Mouse (Mus musculus): Measurements from ENCODE around the gene Fer1l5. TPM values are rescaled to one million over a fixed set of nuclear protein-coding genes. Genes with fewer than 3 reads are reported as not detected.

Fer1l5 gene
- 1.2 and 1.3 TPM in 2 replicates for polyA plus RNA-seq (2016; fragmentation: Nextera tagmentation; extraction: Ambion mirVana)

DNA sequence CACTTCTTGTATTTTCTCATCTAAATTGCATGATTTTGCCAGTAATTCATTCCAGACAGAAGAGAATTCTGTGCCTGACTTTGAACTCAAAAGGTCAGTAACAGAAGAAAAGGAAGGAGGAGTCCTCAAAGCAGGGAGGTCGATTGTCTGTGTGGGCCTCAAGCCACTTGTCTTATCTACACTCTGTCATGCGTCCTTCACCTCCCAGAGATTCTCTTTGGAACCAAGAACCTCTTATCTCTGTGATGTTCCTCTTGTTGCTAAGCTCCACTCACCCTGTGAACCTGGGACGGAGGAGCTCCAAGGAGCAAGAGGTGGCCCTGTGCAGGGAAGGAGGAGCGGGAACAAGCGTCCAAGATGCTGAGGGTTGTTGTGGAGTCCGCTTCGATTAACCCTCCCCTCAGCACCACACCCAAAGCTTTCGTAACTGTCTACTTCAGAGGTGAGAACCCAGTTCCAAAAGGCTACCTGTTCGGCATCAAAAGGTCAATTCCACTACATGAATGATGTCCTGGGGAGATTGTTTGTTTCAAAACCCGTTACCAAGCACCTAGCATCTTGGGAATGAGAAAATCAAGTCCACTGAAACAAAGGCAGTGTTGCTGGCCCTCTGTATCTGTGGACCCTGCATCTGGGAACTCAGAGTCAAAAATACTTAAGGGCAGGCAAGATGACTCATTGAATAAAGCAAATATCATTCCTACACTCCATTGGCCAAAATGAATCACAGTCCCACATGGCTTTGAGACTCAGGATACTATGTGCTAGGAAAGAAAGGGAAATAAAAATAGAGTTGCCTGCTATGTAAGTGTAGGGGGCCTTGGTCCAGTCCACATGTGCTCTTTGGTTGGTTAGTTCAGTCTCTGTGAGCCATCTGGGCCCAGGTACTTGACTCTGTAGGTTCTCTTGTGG lies at the start of gene Fer1l5:
Gene Fer1l5 (plus strand): TSS at position 358 of the 912 bp plus-strand sequence.
- Histone ChIP-seq H3K9ac (no peak within 1 kb of the TSS), H3K27ac (ENCODE audit: poor library complexity, severe bottlenecking) (no peak within 1 kb of the TSS), H3K4me1 (replicated peaks) (peaks cover 10% of the 10 kb centered on the region), H3K4me2 (no peak within 1 kb of the TSS), H3K4me3 (no peak within 1 kb of the TSS), H3K27me3 (replicated peaks) (no peaks in the 10 kb centered on the region), H3K9me3 (replicated peaks) (no peaks in the 10 kb centered on the region), H3K36me3 (peaks cover 2% of the 10 kb centered on the region; the same call in 1 of the 2 replicates)
- WGBS = 60% methylated on average over 10 of the region's 10 CpGs
- ATAC-seq (ENCODE audit: insufficient number of reproducible peaks, low FRiP score) = no peak

DNA sequence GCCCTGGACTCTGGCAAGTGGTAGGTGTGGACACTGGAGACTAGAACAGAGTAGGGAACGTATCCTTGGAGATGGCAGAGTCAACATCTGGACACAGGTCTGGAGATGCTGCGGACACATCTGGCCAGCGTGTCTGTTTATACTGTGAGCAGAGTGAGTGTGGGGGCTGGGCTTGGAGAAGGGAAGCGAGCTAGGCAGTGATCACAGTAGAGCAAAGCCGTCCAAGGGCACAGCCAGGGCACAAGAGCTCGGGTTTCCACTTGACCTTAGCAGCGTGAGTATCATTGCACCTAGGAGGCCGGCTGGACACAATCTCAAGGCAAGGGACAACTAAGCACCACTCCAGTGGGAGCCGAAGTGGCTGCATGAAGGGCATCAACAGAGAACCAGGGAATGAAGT lies 49.0 kb upstream of the Fer1l5 start:
- peaks cover 40% of the 10 kb centered on the region for H3K36me3 ChIP-seq
- no peak overlapping the region for H3K4me2 ChIP-seq
- H3K4me1 ChIP-seq (replicated peaks) = peaks cover 15% of the 10 kb centered on the region
- no peak for ATAC-seq (ENCODE audit: insufficient number of reproducible peaks, low FRiP score)
- no peak overlapping the region for H3K27ac ChIP-seq (ENCODE audit: poor library complexity, severe bottlenecking)
- WGBS = 52% methylated on average over 9 of the region's 9 CpGs
- no peak overlapping the region for H3K9ac ChIP-seq
- no peaks in the 10 kb centered on the region for H3K9me3 ChIP-seq (replicated peaks)
- H3K4me3 ChIP-seq = no peak overlapping the region
- H3K27me3 ChIP-seq (replicated peaks) = no peaks in the 10 kb centered on the region

DNA sequence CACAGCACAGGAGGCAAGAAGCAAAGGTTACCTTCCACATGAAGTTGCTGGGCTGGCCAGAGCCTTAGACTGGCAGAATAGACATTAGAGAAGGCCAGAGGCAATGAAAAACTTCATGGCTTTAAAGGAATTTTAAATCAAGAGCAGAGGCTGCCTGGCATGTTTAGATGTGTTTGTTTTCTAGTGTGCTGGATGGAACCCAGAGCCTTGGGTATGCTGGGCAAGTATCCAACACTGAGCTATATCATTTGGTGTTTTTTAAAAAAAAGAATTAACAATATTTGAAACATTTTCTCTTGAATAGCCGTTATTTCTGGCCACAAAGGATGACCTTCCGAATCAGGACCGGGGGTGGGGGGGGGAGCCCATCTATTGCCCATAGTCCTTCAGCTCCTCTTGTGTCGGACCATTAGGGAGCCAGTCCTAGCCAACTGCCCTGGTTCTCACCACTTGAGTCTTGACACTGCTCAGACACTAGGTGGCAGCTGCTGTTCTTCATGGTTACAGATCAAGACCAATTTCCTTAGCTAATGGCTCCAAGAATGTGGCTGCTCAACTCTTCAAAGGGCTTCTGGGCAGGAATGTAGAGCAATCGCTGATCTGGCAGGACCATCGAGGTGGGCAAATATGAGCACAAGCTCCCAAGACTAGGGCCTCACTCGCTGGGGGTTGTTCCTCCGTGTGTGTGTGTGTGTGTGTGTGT lies 48.2 kb upstream of the Fer1l5 start:
- ATAC-seq (ENCODE audit: insufficient number of reproducible peaks, low FRiP score) = peak; percentile 40; the same call in 1 of the 2 replicates
- Histone ChIP-seq H3K36me3 (peaks cover 31% of the 10 kb centered on the region), H3K9me3 (replicated peaks) (no peaks in the 10 kb centered on the region), H3K27me3 (replicated peaks) (no peaks in the 10 kb centered on the region), H3K9ac (no peak overlapping the region; the same call in 1 of the 2 replicates), H3K4me1 (replicated peaks) (peaks cover 18% of the 10 kb centered on the region), H3K27ac (ENCODE audit: poor library complexity, severe bottlenecking) (no peak overlapping the region), H3K4me2 (no peak overlapping the region), H3K4me3 (no peak overlapping the region)
- WGBS = 39% methylated on average over 8 of the region's 8 CpGs

DNA sequence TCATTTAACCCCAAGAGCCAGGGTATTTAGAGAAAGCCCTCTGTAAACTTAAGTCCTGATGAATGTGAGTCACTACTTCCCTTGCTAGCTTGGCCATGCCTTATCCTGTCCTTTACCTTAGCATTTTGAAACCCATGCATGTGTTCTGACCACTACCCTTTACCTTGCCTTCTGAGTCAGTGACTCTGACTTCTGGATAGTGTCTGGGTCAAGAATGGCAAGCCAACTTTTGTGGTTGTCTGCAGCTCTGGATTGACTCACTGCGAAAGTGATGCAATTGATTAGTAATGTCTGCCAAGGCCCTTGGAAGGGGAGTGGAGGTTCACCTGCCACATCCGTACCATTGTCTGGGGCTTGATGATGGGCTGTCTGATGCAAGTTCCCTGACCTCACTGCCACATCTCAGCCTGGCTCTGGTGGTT lies 46.2 kb upstream of the Fer1l5 start:
- WGBS = 94% methylated on average over 2 of the region's 2 CpGs
- H3K4me3 ChIP-seq = no peak overlapping the region

DNA sequence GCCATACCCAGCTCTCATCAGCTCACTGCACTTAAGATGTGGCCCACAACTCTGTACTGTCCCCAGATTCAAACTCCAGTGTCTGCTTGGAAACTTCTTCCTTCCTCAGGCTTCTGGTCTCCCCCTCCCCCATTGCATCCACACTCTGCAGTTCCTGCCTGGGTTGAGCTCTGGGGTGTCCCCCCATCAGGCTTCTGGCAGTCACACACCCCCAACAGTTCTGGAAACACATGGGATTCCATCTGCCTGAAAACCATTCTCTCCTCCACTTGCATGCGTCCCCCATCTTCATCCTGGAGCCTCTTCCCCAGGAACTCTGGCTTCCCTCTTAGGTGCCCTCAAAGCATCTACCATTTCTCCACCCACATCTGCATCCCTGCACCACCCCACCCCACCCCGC lies 45.3 kb upstream of the Fer1l5 start:
- ATAC-seq (ENCODE audit: insufficient number of reproducible peaks, low FRiP score) = no peak
- 87% methylated on average over 2 of the region's 2 CpGs for WGBS
- H3K27ac ChIP-seq (ENCODE audit: poor library complexity, severe bottlenecking) = no peak overlapping the region

More for the DNA sequence above, 46.2 kb upstream of the Fer1l5 start:
- no peak overlapping the region for H3K9ac ChIP-seq
- H3K27ac ChIP-seq (ENCODE audit: poor library complexity, severe bottlenecking) = no peak overlapping the region
- no peaks in the 10 kb centered on the region for H3K9me3 ChIP-seq (replicated peaks)
- no peaks in the 10 kb centered on the region for H3K27me3 ChIP-seq (replicated peaks)
- H3K4me1 ChIP-seq (replicated peaks) = peaks cover 22% of the 10 kb centered on the region
- ATAC-seq (ENCODE audit: insufficient number of reproducible peaks, low FRiP score) = no peak
- H3K4me2 ChIP-seq = no peak overlapping the region
- H3K36me3 ChIP-seq = peaks cover 26% of the 10 kb centered on the region

DNA sequence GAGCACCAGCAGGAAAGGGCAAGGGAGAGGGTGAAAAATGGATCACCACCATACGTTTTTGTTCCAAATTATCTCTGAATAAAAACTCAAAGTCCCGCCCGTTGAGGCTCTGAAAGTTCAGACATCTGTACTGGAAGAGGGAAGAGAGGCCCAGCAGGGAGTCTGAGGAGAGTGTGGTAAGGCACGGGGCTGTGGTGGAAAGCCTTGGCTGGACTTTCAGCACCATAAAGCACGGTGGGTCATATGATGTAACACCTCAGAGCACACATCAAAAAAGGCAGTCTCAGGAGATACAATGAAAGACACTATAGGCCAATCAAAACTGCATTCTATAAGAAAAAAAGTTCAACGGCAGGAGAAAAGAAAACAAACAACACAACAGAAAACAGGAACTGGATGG lies 40.3 kb upstream of the Fer1l5 start:
- no peak for ATAC-seq (ENCODE audit: insufficient number of reproducible peaks, low FRiP score)
- peaks cover 53% of the 10 kb centered on the region for H3K36me3 ChIP-seq
- 77% methylated on average over 6 of the region's 6 CpGs for WGBS

More for the DNA sequence above, 45.3 kb upstream of the Fer1l5 start:
- Histone ChIP-seq H3K4me3 (no peak overlapping the region), H3K27me3 (replicated peaks) (no peaks in the 10 kb centered on the region), H3K4me2 (no peak overlapping the region), H3K36me3 (peaks cover 29% of the 10 kb centered on the region; the same call in 1 of the 2 replicates), H3K9me3 (replicated peaks) (no peaks in the 10 kb centered on the region), H3K4me1 (replicated peaks) (peaks cover 22% of the 10 kb centered on the region), H3K9ac (no peak overlapping the region)

DNA sequence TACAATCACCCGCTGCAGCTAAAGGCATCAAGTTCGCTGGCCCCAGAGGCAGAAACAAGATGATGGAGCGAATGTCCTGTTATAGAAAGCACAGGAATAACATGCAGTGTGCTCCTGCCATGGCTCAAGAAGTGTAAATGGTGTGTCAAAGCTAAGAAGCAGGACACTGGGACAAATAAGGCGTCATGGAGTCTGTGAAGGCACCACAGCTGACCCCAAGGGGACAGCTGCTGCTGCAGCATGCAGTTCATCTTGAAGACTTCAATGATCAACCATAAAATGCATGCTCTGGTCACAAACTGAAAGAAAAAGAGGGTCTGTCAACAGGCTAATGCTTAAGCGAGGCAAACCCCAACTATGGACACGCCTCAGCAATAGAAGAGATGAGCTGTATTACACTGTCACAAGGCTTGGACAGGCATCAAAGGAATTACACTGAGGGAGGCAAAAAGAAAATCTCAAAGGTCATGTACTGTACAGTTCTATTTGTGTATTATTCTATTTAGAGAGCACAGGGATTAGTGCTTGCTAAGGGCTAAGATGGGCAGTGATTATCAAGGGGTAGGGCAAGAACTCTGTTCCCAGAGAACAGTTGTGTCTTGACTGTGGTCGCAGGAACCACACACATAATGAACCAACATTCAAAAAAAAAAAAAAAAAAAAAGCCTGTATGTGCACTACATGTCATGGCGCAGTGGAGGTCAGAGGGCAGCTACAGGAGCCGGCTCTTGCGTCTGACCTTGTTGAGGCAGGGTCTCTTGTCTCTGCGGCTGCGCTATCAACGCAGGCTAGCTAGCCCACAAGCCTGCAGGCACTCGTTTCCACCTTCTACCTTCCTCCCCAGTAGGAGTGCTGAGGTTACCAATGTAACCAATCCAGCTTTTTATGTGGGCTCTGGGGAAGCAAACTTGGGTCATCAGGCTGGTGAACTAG lies 38.9 kb upstream of the Fer1l5 start:
- ATAC-seq (ENCODE audit: insufficient number of reproducible peaks, low FRiP score) = no peak
- Histone ChIP-seq H3K4me1 (replicated peaks) (peaks cover 18% of the 10 kb centered on the region), H3K4me3 (no peak overlapping the region), H3K36me3 (peaks cover 68% of the 10 kb centered on the region), H3K9ac (no peak overlapping the region), H3K9me3 (replicated peaks) (no peaks in the 10 kb centered on the region), H3K27ac (ENCODE audit: poor library complexity, severe bottlenecking) (0 out of 2 replicates have a peak overlapping the region, but pooled peaks have one; percentile 44), H3K27me3 (replicated peaks) (no peaks in the 10 kb centered on the region), H3K4me2 (no peak overlapping the region)
- WGBS = 74% methylated on average over 14 of the region's 14 CpGs

More for the DNA sequence above, 40.3 kb upstream of the Fer1l5 start:
- Histone ChIP-seq H3K9ac (no peak overlapping the region), H3K27ac (ENCODE audit: poor library complexity, severe bottlenecking) (no peak overlapping the region), H3K4me3 (no peak overlapping the region), H3K9me3 (replicated peaks) (no peaks in the 10 kb centered on the region), H3K4me2 (no peak overlapping the region), H3K27me3 (replicated peaks) (no peaks in the 10 kb centered on the region), H3K4me1 (replicated peaks) (peaks cover 18% of the 10 kb centered on the region)

DNA sequence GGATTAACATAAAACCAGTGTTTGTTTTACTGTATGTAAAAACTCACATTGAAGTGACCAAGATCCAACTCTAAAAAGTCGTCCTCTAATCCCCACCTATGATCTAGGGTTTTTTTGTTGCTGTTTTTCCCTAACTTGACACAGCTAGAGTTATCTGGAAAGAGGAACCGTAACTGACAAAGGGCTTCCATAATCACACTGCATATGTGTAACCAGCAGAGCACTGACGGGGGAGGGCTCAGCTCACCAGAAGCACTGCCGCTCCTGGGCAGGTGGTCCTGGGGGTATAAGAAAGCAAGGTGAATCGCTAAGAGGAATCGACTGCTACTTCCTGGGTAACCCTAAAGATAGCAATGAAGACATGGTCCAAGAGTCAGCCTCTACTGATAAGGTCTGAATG lies 29.5 kb upstream of the Fer1l5 start:
- Histone ChIP-seq H3K36me3 (peaks cover 98% of the 10 kb centered on the region), H3K9ac (no peak overlapping the region), H3K4me3 (no peak overlapping the region), H3K4me1 (replicated peaks) (no peaks in the 10 kb centered on the region), H3K4me2 (no peak overlapping the region), H3K9me3 (replicated peaks) (no peaks in the 10 kb centered on the region), H3K27me3 (replicated peaks) (no peaks in the 10 kb centered on the region), H3K27ac (ENCODE audit: poor library complexity, severe bottlenecking) (no peak overlapping the region)
- WGBS = 88% methylated on average over 6 of the region's 6 CpGs
- ATAC-seq (ENCODE audit: insufficient number of reproducible peaks, low FRiP score) = no peak

DNA sequence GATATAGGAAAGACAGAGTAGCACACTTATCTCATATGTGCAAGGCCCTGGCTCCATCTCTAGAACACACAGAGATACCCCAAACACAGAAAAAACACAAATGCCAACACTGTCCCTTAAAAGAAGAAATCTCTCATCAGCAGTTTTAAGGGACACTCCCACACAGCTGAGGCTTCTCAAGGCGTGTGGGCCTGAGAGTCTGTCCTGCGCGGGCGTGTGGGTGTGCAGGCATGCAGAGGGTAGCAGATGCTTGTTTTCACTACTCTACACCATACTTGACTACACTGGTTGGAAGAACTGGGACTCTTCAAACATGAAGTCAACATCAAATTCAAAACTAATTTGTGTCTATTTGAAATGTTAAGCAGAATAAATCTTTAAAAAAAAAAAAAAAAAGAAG lies 19.7 kb upstream of the Fer1l5 start:
- Histone ChIP-seq H3K27me3 (replicated peaks) (no peaks in the 10 kb centered on the region), H3K27ac (ENCODE audit: poor library complexity, severe bottlenecking) (no peak overlapping the region), H3K9me3 (replicated peaks) (no peaks in the 10 kb centered on the region), H3K36me3 (peaks cover 93% of the 10 kb centered on the region), H3K9ac (no peak overlapping the region), H3K4me3 (no peak overlapping the region), H3K4me2 (no peak overlapping the region), H3K4me1 (replicated peaks) (peaks cover 3% of the 10 kb centered on the region; the same call in 1 of the 2 replicates)
- ATAC-seq (ENCODE audit: insufficient number of reproducible peaks, low FRiP score) = no peak
- 87% methylated on average over 4 of the region's 4 CpGs for WGBS

DNA sequence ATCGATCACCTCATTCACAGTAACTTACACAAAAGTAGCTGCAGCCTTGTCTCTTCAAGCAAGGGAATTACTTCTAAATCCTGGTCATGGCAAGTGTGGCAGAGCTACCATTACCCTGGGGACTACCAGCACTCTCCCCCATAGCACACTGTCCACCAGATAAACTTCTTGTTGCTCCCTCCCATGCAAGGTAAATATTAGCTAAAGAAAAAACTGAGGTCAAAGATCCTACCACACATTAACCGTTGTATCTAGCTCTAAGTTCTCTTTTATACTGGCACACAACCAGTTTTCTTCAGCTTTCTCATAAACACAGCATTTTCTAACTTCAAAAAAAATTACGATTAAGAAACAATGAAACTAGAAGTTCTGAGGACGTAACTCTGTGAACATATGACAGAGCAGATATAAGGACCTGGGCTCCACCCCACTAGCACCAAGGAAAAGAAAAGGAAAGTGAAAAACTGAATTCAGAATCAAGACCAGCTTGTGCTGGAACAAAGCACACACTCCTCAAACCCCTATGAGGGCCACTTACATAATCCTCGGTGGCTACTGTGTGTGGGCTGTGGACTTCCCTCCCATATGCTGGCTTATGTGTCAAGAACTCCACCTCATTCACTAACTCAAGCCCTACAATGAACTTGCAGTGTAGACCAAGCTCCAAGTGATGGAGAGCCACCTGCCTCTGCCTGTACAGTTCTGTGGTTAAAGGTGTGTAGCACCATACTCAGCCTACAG lies 15.0 kb upstream of the Fer1l5 start:
- Histone ChIP-seq H3K4me3 (no peak overlapping the region), H3K4me2 (no peak overlapping the region), H3K4me1 (replicated peaks) (peaks cover 3% of the 10 kb centered on the region; the same call in 1 of the 2 replicates), H3K9ac (no peak overlapping the region), H3K36me3 (peaks cover 75% of the 10 kb centered on the region), H3K27me3 (replicated peaks) (no peaks in the 10 kb centered on the region), H3K27ac (ENCODE audit: poor library complexity, severe bottlenecking) (no peak overlapping the region), H3K9me3 (replicated peaks) (no peaks in the 10 kb centered on the region)
- 0 out of 2 replicates have a peak, but pooled peaks have one; percentile 18 for ATAC-seq (ENCODE audit: insufficient number of reproducible peaks, low FRiP score)
- WGBS = 95% methylated on average over 5 of the region's 5 CpGs

Data from heart, embryonic 12.5 days (tissue).